Mouse (Mus musculus) lung, embryonic 16.5 days (tissue): ENCODE results near the gene Wwp2. TPM values are rescaled to one million over a fixed set of nuclear protein-coding genes. Genes with fewer than 3 reads are reported as not detected.

Experiments
- ATAC-seq: fragments of 200-750 bp; cut with Nextera tagmentation; 2 replicates; pipeline ENCODE4 v1.8.0; 2017; ENCODE audit warnings: low read depth, mild to moderate bottlenecking, moderate library complexity
- H3K27ac ChIP-seq: fragments of 300-500 bp; sonication (generic); 2 replicates; pipeline ENCODE4 v1.5.1; 2014; ENCODE audit warnings: mild to moderate bottlenecking, control low read depth, low read length
- H3K27me3 ChIP-seq: fragments of 300-500 bp; sonication (generic); 2 replicates; pipeline ENCODE4 v1.6.1; 2014; ENCODE audit warnings: low read depth, low read length, mixed read lengths; ENCODE audit not compliant: control insufficient read depth, insufficient read depth
- H3K36me3 ChIP-seq: fragments of 300-500 bp; sonication (generic); 2 replicates; pipeline ENCODE4 v1.6.1; 2014; ENCODE audit warnings: low read length; ENCODE audit not compliant: control insufficient read depth, insufficient read depth
- H3K4me1 ChIP-seq: fragments of 300-500 bp; sonication (generic); replicated peaks from 2 replicates; pipeline ENCODE4 v1.6.1; 2014; ENCODE audit warnings: low read length, mixed read lengths; ENCODE audit not compliant: control insufficient read depth, insufficient read depth
- H3K4me2 ChIP-seq: fragments of 300-500 bp; sonication (generic); 2 replicates; pipeline ENCODE4 v1.6.1; 2014; ENCODE audit warnings: low read depth, low read length, control low read depth
- H3K4me3 ChIP-seq: fragments of 300-500 bp; sonication (generic); 2 replicates; pipeline ENCODE4 v1.5.1; 2014; ENCODE audit warnings: mild to moderate bottlenecking, low read length, control low read depth
- H3K9ac ChIP-seq: fragments of 300-500 bp; sonication (generic); 2 replicates; pipeline ENCODE4 v1.6.1; 2014; ENCODE audit warnings: low read length, control low read depth
- H3K9me3 ChIP-seq: fragments of 300-500 bp; sonication (generic); 2 replicates; pipeline ENCODE4 v1.6.1; 2016; ENCODE audit warnings: low read length; ENCODE audit not compliant: control insufficient read depth
- WGBS: fragments of 180-500 bp; shearing (Covaris S2); extraction: QIAGEN DNeasy Blood & Tissue Kit; methylation state at CpG from one replicate; pipeline ENCODE4 v1.1.7; 2014; 5-methylcytosine and 5-hydroxymethylcytosine counted together
- polyA plus RNA-seq: library from polyadenylated mRNA; unstranded; fragments of >200 nt; fragmentation: Nextera tagmentation; extraction: Ambion mirVana; gene quantifications from 2 replicates; pipeline ENCODE4 v1.2.1, GENCODE M21; 2015

The Wwp2 gene
- polyA plus RNA-seq, 1 experiment from 2014 or later, result 60.5 TPM

GRCm38 (mm10) chr8:107444626-107445025 lies 8.5 kb downstream of the Wwp2 start:
- 43% methylated on average over 3 of the region's 3 CpGs for WGBS
- ATAC-seq, result 0 out of 2 replicates have a peak, but pooled peaks have one; percentile 41

GRCm38 (mm10) chr8:107447713-107448112 lies 11.5 kb downstream of the Wwp2 start:
- no peak for ATAC-seq

More at GRCm38 (mm10) chr8:107444626-107445025, 8.5 kb downstream of the Wwp2 start:
- peak overlapping the region; percentile 62 for H3K27ac ChIP-seq
- no peaks in the 10 kb centered on the region for H3K9me3 ChIP-seq
- H3K4me3 ChIP-seq, result no peak overlapping the region
- no peak overlapping the region for H3K4me2 ChIP-seq
- H3K9ac ChIP-seq, result no peak overlapping the region
- H3K36me3 ChIP-seq, result no peaks in the 10 kb centered on the region
- peaks cover 9% of the 10 kb centered on the region for H3K4me1 ChIP-seq
- H3K27me3 ChIP-seq, result no peaks in the 10 kb centered on the region

GRCm38 (mm10) chr8:107448382-107448889 lies 12.3 kb downstream of the Wwp2 start:
- Histone ChIP-seq H3K4me2 (no peak overlapping the region), H3K27me3 (no peaks in the 10 kb centered on the region), H3K4me1 (peaks cover 9% of the 10 kb centered on the region), H3K9me3 (no peaks in the 10 kb centered on the region), H3K36me3 (no peaks in the 10 kb centered on the region), H3K4me3 (no peak overlapping the region), H3K27ac (no peak overlapping the region), H3K9ac (no peak overlapping the region)
- ATAC-seq, result no peak
- WGBS, result 70% methylated on average over 4 of the region's 4 CpGs

More at GRCm38 (mm10) chr8:107447713-107448112, 11.5 kb downstream of the Wwp2 start:
- Histone ChIP-seq H3K4me1 (peaks cover 9% of the 10 kb centered on the region), H3K4me3 (no peak overlapping the region), H3K9me3 (no peaks in the 10 kb centered on the region), H3K27me3 (no peaks in the 10 kb centered on the region), H3K9ac (no peak overlapping the region), H3K36me3 (no peaks in the 10 kb centered on the region), H3K4me2 (no peak overlapping the region), H3K27ac (no peak overlapping the region)

- H3K9me3 ChIP-seq, result no peaks in the 10 kb centered on the region
- no peaks in the 10 kb centered on the region for H3K36me3 ChIP-seq
- peaks cover 9% of the 10 kb centered on the region for H3K4me1 ChIP-seq
- whole genome bisulfite sequencing, result 63% methylated on average over 8 of the region's 8 CpGs
- H3K9ac ChIP-seq, result no peak overlapping the region
- no peak for ATAC-seq
- no peaks in the 10 kb centered on the region for H3K27me3 ChIP-seq
- H3K4me3 ChIP-seq, result no peak overlapping the region
- H3K4me2 ChIP-seq, result no peak overlapping the region
- no peak overlapping the region for H3K27ac ChIP-seq
These were observed 13.0 kb downstream of the Wwp2 start for GRCm38 (mm10) chr8:107449130-107449529.

GRCm38 (mm10) chr8:107449655-107450054 lies 13.5 kb downstream of the Wwp2 start:
- H3K36me3 ChIP-seq, result no peaks in the 10 kb centered on the region
- no peaks in the 10 kb centered on the region for H3K9me3 ChIP-seq
- H3K4me2 ChIP-seq, result no peak overlapping the region
- peaks cover 4% of the 10 kb centered on the region for H3K4me1 ChIP-seq
- H3K4me3 ChIP-seq, result no peak overlapping the region
- 74% methylated on average over 6 of the region's 6 CpGs for WGBS
- no peak for ATAC-seq
- H3K27me3 ChIP-seq, result no peaks in the 10 kb centered on the region
- H3K27ac ChIP-seq, result no peak overlapping the region
- no peak overlapping the region for H3K9ac ChIP-seq

- 70% methylated on average over 13 of the region's 13 CpGs for WGBS
- Histone ChIP-seq H3K4me2 (no peak overlapping the region), H3K36me3 (no peaks in the 10 kb centered on the region), H3K9me3 (no peaks in the 10 kb centered on the region), H3K4me1 (no peaks in the 10 kb centered on the region), H3K4me3 (no peak overlapping the region), H3K27me3 (no peaks in the 10 kb centered on the region), H3K9ac (no peak overlapping the region), H3K27ac (no peak overlapping the region)
- ATAC-seq, result no peak
These were observed 15.4 kb downstream of the Wwp2 start for GRCm38 (mm10) chr8:107451414-107452066.

- H3K4me3 ChIP-seq, result no peak overlapping the region
- peaks cover 5% of the 10 kb centered on the region for H3K36me3 ChIP-seq
- no peak overlapping the region for H3K4me2 ChIP-seq
- H3K27ac ChIP-seq, result no peak overlapping the region
- H3K27me3 ChIP-seq, result no peaks in the 10 kb centered on the region
- H3K9ac ChIP-seq, result no peak overlapping the region
- WGBS, result 95% methylated on average over 11 of the region's 11 CpGs
- H3K9me3 ChIP-seq, result no peaks in the 10 kb centered on the region
- no peak for ATAC-seq
- no peaks in the 10 kb centered on the region for H3K4me1 ChIP-seq
These were observed 17.2 kb downstream of the Wwp2 start for GRCm38 (mm10) chr8:107453386-107453785.

GRCm38 (mm10) chr8:107455268-107455667 lies 19.1 kb downstream of the Wwp2 start:
- Histone ChIP-seq H3K4me1 (no peaks in the 10 kb centered on the region), H3K4me2 (no peak overlapping the region), H3K27me3 (no peaks in the 10 kb centered on the region), H3K36me3 (peaks cover 6% of the 10 kb centered on the region), H3K27ac (no peak overlapping the region), H3K9me3 (no peaks in the 10 kb centered on the region), H3K4me3 (no peak overlapping the region), H3K9ac (no peak overlapping the region)
- peak; percentile 47 for ATAC-seq
- WGBS, result 3% methylated on average over 3 of the region's 3 CpGs

- Histone ChIP-seq H3K9me3 (no peaks in the 10 kb centered on the region), H3K36me3 (peaks cover 9% of the 10 kb centered on the region), H3K4me2 (no peak overlapping the region), H3K4me3 (no peak overlapping the region), H3K27ac (no peak overlapping the region), H3K27me3 (no peaks in the 10 kb centered on the region), H3K4me1 (no peaks in the 10 kb centered on the region), H3K9ac (no peak overlapping the region)
- WGBS, result 63% methylated on average over 4 of the region's 4 CpGs
- ATAC-seq, result no peak
These were observed 21.6 kb downstream of the Wwp2 start for GRCm38 (mm10) chr8:107457725-107458124.
